Mouse (Mus musculus) liver, embryonic 14.5 days (tissue): ENCODE results near the gene Stat5b.
A peak's percentile ranks its signal among the peaks of the same experiment; 100 is the strongest.

Source experiments
- CTCF ChIP-seq: IDR thresholded peaks from 2 replicates; pipeline ENCODE4 v1.5.1; 2016; ENCODE audit warnings: antibody characterized with exemption, low read depth, control low read depth
- EP300 ChIP-seq: IDR thresholded peaks from 2 replicates; pipeline ENCODE4 v1.6.1; 2016; ENCODE audit warnings: antibody characterized with exemption, low read depth

DNA sequence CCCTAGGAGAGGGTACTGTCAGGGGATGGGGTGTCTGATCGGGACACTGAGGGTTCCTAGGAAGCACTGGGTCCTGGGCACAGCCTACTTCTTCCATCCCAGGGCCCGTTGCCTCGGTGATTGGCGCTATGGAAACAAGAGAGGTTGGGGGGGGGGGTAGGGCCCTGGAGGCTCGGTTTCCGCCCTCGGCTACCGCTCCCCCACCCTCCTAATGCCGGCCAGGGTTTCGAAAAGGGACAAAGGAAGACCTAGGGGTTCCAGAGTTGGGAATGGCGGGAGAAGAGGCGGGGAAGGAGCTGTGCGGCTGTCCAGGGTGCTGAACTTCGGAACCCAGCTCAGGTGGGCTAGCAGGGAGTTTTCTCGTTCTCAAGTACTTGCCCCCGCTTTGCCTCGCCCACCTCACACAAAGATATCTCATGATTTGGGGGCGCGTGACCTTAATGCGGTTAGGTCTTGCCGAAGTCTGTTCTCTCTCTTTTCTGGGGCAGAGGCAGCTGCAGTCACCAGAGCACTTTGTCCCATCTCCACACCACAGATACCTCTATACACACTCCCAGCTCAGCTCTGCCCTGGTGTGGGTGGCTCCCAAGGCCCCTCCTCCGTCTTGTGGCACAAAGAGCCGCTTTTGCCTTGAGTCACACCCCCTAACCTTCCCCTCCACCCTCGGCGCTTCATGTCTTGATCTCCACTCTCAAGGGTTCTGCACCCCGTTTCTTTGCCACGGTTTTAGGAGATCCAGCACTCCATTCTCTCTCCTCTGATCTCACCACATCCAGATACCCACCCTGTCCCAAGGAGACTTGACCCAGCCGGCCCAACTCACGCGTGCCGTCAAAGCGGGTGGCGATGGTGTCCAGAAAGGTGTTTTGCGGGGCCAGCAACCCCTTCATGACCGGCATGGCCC lies 91.6 kb downstream of the Stat5b start:
- TF ChIP-seq EP300 (no peak), CTCF (0 out of 2 replicates have a peak, but pooled peaks have one; percentile 14)
